Mouse (Mus musculus): ENCODE data around the gene Kpna4. TPM values are rescaled to one million over a fixed set of nuclear protein-coding genes. Genes with fewer than 3 reads are reported as not detected.

Gene Kpna4
- polyA plus RNA-seq (2015; fragmentation: Nextera tagmentation; extraction: Ambion mirVana): 41.9 and 42.9 TPM in 2 replicates

GRCm38 (mm10) chr3:69126509-69127345, at the start of gene Kpna4:
Kpna4 (minus strand) TSS chr3:69127113.
- Histone ChIP-seq H3K9ac (replicated peaks) (peak within 1 kb of the TSS; percentile 96), H3K27ac (replicated peaks) (peak within 1 kb of the TSS; percentile 97), H3K9me3 (no peaks in the 10 kb centered on the region), H3K4me1 (peaks cover 26% of the 10 kb centered on the region), H3K4me2 (replicated peaks) (peak within 1 kb of the TSS; percentile 72), H3K27me3 (no peaks in the 10 kb centered on the region), H3K4me3 (peak within 1 kb of the TSS; percentile 100), H3K36me3 (no peaks in the 10 kb centered on the region)
- under 1% methylated on average over 97 of the region's 107 CpGs for WGBS
- peak; percentile 98 for ATAC-seq (replicated peaks)

GRCm38 (mm10) chr3:69175229-69175628, 48.3 kb upstream of the Kpna4 start:
- no peak overlapping the region for H3K4me3 ChIP-seq
- H3K27me3 ChIP-seq: no peaks in the 10 kb centered on the region
- 5% methylated on average over 1 of the region's 1 CpGs for WGBS
- peaks cover 22% of the 10 kb centered on the region for H3K4me1 ChIP-seq
- H3K36me3 ChIP-seq: no peaks in the 10 kb centered on the region
- H3K27ac ChIP-seq (replicated peaks): no peak overlapping the region
- ATAC-seq (replicated peaks): no peak
- no peak overlapping the region for H3K9ac ChIP-seq (replicated peaks)
- H3K9me3 ChIP-seq: no peaks in the 10 kb centered on the region
- H3K4me2 ChIP-seq (replicated peaks): no peak overlapping the region

- H3K9me3 ChIP-seq: no peaks in the 10 kb centered on the region
- ATAC-seq (replicated peaks): no peak
- no peak overlapping the region for H3K4me3 ChIP-seq
- no peak overlapping the region for H3K9ac ChIP-seq (replicated peaks)
- H3K36me3 ChIP-seq: no peaks in the 10 kb centered on the region
- H3K27ac ChIP-seq (replicated peaks): no peak overlapping the region
- no peaks in the 10 kb centered on the region for H3K27me3 ChIP-seq
- WGBS: 73% methylated on average over 4 of the region's 4 CpGs
- 0 out of 2 replicates have a peak, but pooled peaks cover 2% of the 10 kb centered on the region for H3K4me1 ChIP-seq
- H3K4me2 ChIP-seq (replicated peaks): no peak overlapping the region
Observed at GRCm38 (mm10) chr3:69171123-69171522, 44.2 kb upstream of the Kpna4 start.

GRCm38 (mm10) chr3:69169796-69170195, 42.9 kb upstream of the Kpna4 start:
- no peak overlapping the region for H3K27ac ChIP-seq (replicated peaks)
- no peak for ATAC-seq (replicated peaks)
- WGBS: 81% methylated on average over 5 of the region's 5 CpGs
- no peak overlapping the region for H3K4me2 ChIP-seq (replicated peaks)
- H3K9me3 ChIP-seq: no peaks in the 10 kb centered on the region
- no peaks in the 10 kb centered on the region for H3K4me1 ChIP-seq
- no peak overlapping the region for H3K9ac ChIP-seq (replicated peaks)
- no peak overlapping the region for H3K4me3 ChIP-seq
- H3K36me3 ChIP-seq: no peaks in the 10 kb centered on the region
- H3K27me3 ChIP-seq: no peaks in the 10 kb centered on the region

- Histone ChIP-seq H3K4me3 (no peak overlapping the region), H3K9me3 (no peaks in the 10 kb centered on the region), H3K36me3 (no peaks in the 10 kb centered on the region), H3K27ac (replicated peaks) (no peak overlapping the region), H3K4me2 (replicated peaks) (no peak overlapping the region), H3K4me1 (no peaks in the 10 kb centered on the region), H3K9ac (replicated peaks) (no peak overlapping the region), H3K27me3 (no peaks in the 10 kb centered on the region)
- 89% methylated on average over 9 of the region's 9 CpGs for WGBS
- no peak for ATAC-seq (replicated peaks)
Observed at GRCm38 (mm10) chr3:69168724-69169123, 41.8 kb upstream of the Kpna4 start.

GRCm38 (mm10) chr3:69163057-69163456, 36.1 kb upstream of the Kpna4 start:
- H3K4me3 ChIP-seq: no peak overlapping the region
- WGBS: 78% methylated on average over 6 of the region's 6 CpGs
- no peak overlapping the region for H3K27ac ChIP-seq (replicated peaks)
- no peaks in the 10 kb centered on the region for H3K36me3 ChIP-seq
- no peaks in the 10 kb centered on the region for H3K4me1 ChIP-seq
- H3K9me3 ChIP-seq: no peaks in the 10 kb centered on the region
- no peak overlapping the region for H3K9ac ChIP-seq (replicated peaks)
- no peaks in the 10 kb centered on the region for H3K27me3 ChIP-seq
- no peak overlapping the region for H3K4me2 ChIP-seq (replicated peaks)
- ATAC-seq (replicated peaks): no peak

- H3K36me3 ChIP-seq: no peaks in the 10 kb centered on the region
- no peak overlapping the region for H3K9ac ChIP-seq (replicated peaks)
- no peaks in the 10 kb centered on the region for H3K27me3 ChIP-seq
- WGBS: 75% methylated on average over 1 of the region's 1 CpGs
- H3K4me1 ChIP-seq: no peaks in the 10 kb centered on the region
- H3K4me3 ChIP-seq: no peak overlapping the region
- H3K4me2 ChIP-seq (replicated peaks): no peak overlapping the region
- no peak for ATAC-seq (replicated peaks)
- H3K27ac ChIP-seq (replicated peaks): no peak overlapping the region
- no peaks in the 10 kb centered on the region for H3K9me3 ChIP-seq
Observed at GRCm38 (mm10) chr3:69160429-69160828, 33.5 kb upstream of the Kpna4 start.

- no peaks in the 10 kb centered on the region for H3K9me3 ChIP-seq
- no peak overlapping the region for H3K27ac ChIP-seq (replicated peaks)
- WGBS: 88% methylated on average over 2 of the region's 2 CpGs
- no peaks in the 10 kb centered on the region for H3K4me1 ChIP-seq
- no peak overlapping the region for H3K9ac ChIP-seq (replicated peaks)
- H3K36me3 ChIP-seq: no peaks in the 10 kb centered on the region
- no peaks in the 10 kb centered on the region for H3K27me3 ChIP-seq
- no peak overlapping the region for H3K4me2 ChIP-seq (replicated peaks)
- no peak for ATAC-seq (replicated peaks)
- H3K4me3 ChIP-seq: no peak overlapping the region
Observed at GRCm38 (mm10) chr3:69159501-69159900, 32.6 kb upstream of the Kpna4 start.

GRCm38 (mm10) chr3:69157886-69158285, 31.0 kb upstream of the Kpna4 start:
- no peak overlapping the region for H3K4me2 ChIP-seq (replicated peaks)
- 81% methylated on average over 5 of the region's 5 CpGs for WGBS
- H3K9ac ChIP-seq (replicated peaks): no peak overlapping the region
- ATAC-seq (replicated peaks): no peak
- H3K4me3 ChIP-seq: no peak overlapping the region
- no peaks in the 10 kb centered on the region for H3K27me3 ChIP-seq
- no peaks in the 10 kb centered on the region for H3K9me3 ChIP-seq
- no peaks in the 10 kb centered on the region for H3K4me1 ChIP-seq
- no peak overlapping the region for H3K27ac ChIP-seq (replicated peaks)
- no peaks in the 10 kb centered on the region for H3K36me3 ChIP-seq

- 57% methylated on average over 13 of the region's 13 CpGs for WGBS
- H3K4me3 ChIP-seq: no peak overlapping the region
- H3K27ac ChIP-seq (replicated peaks): no peak overlapping the region
- ATAC-seq (replicated peaks): no peak
- no peak overlapping the region for H3K4me2 ChIP-seq (replicated peaks)
- no peaks in the 10 kb centered on the region for H3K36me3 ChIP-seq
- no peaks in the 10 kb centered on the region for H3K27me3 ChIP-seq
- no peak overlapping the region for H3K9ac ChIP-seq (replicated peaks)
- no peaks in the 10 kb centered on the region for H3K4me1 ChIP-seq
- H3K9me3 ChIP-seq: no peaks in the 10 kb centered on the region
Observed at GRCm38 (mm10) chr3:69156484-69156883, 29.6 kb upstream of the Kpna4 start.

GRCm38 (mm10) chr3:69154691-69155090, 27.8 kb upstream of the Kpna4 start:
- Histone ChIP-seq H3K27me3 (no peaks in the 10 kb centered on the region), H3K9me3 (no peaks in the 10 kb centered on the region), H3K9ac (replicated peaks) (no peak overlapping the region), H3K4me1 (no peaks in the 10 kb centered on the region), H3K27ac (replicated peaks) (no peak overlapping the region), H3K4me2 (replicated peaks) (no peak overlapping the region), H3K4me3 (no peak overlapping the region), H3K36me3 (no peaks in the 10 kb centered on the region)
- WGBS: 76% methylated on average over 2 of the region's 2 CpGs
- ATAC-seq (replicated peaks): no peak

- no peaks in the 10 kb centered on the region for H3K4me1 ChIP-seq
- 83% methylated on average over 3 of the region's 3 CpGs for WGBS
- no peak overlapping the region for H3K4me2 ChIP-seq (replicated peaks)
- H3K27me3 ChIP-seq: no peaks in the 10 kb centered on the region
- no peak overlapping the region for H3K9ac ChIP-seq (replicated peaks)
- ATAC-seq (replicated peaks): no peak
- no peaks in the 10 kb centered on the region for H3K36me3 ChIP-seq
- no peak overlapping the region for H3K4me3 ChIP-seq
- no peaks in the 10 kb centered on the region for H3K9me3 ChIP-seq
- no peak overlapping the region for H3K27ac ChIP-seq (replicated peaks)
Observed at GRCm38 (mm10) chr3:69150921-69151320, 24.0 kb upstream of the Kpna4 start.

Data from forebrain, embryonic 15.5 days (tissue).